Mouse (Mus musculus) lung, embryonic 15.5 days (tissue): ENCODE results near the gene Kcmf1. TPM values are rescaled to one million over a fixed set of nuclear protein-coding genes. Genes with fewer than 3 reads are reported as not detected.

Source experiments
- ATAC-seq: fragments of 200-750 bp; cut with Nextera tagmentation; 2 replicates; pipeline ENCODE4 v1.8.0; 2017; ENCODE audit warnings: moderate number of reproducible peaks, borderline replicate concordance; ENCODE audit not compliant: low FRiP score, low TSS enrichment; ENCODE audit errors: extremely low read depth
- H3K27ac ChIP-seq: fragments of 300-500 bp; sonication (generic); 2 replicates; pipeline ENCODE4 v1.5.1; 2015; ENCODE audit warnings: moderate library complexity, mild to moderate bottlenecking, inconsistent platforms
- H3K27me3 ChIP-seq: fragments of 300-500 bp; sonication (generic); 2 replicates; pipeline ENCODE4 v1.6.1; 2015; ENCODE audit warnings: inconsistent platforms
- H3K36me3 ChIP-seq: fragments of 300-500 bp; sonication (generic); 2 replicates; pipeline ENCODE4 v1.6.1; 2015; ENCODE audit warnings: inconsistent platforms
- H3K4me1 ChIP-seq: fragments of 300-500 bp; sonication (generic); 2 replicates; pipeline ENCODE4 v1.6.1; 2015; ENCODE audit warnings: inconsistent platforms
- H3K4me2 ChIP-seq: fragments of 300-500 bp; sonication (generic); 2 replicates; pipeline ENCODE4 v1.6.1; 2015; ENCODE audit warnings: inconsistent platforms, mild to moderate bottlenecking, moderate library complexity
- H3K4me3 ChIP-seq: fragments of 300-500 bp; sonication (generic); 2 replicates; pipeline ENCODE4 v1.5.1; 2015; ENCODE audit warnings: mild to moderate bottlenecking, inconsistent platforms
- H3K9ac ChIP-seq: fragments of 300-500 bp; sonication (generic); 2 replicates; pipeline ENCODE4 v1.6.1; 2015; ENCODE audit warnings: inconsistent platforms
- H3K9me3 ChIP-seq: fragments of 300-500 bp; sonication (generic); 2 replicates; pipeline ENCODE4 v1.6.1; 2016; ENCODE audit warnings: inconsistent platforms
- WGBS: fragments of 180-500 bp; shearing (Covaris S2); methylation state at CpG from one replicate; pipeline ENCODE4 v1.1.7; 2015; 5-methylcytosine and 5-hydroxymethylcytosine counted together
- polyA plus RNA-seq: library from polyadenylated mRNA; unstranded; fragments of >200 nt; fragmentation: Nextera tagmentation; extraction: Ambion mirVana; gene quantifications from 2 replicates; pipeline ENCODE4 v1.2.1, GENCODE M21; 2015

The Kcmf1 gene
- polyA plus RNA-seq, 1 experiment from 2014 or later: 45.9 TPM

DNA sequence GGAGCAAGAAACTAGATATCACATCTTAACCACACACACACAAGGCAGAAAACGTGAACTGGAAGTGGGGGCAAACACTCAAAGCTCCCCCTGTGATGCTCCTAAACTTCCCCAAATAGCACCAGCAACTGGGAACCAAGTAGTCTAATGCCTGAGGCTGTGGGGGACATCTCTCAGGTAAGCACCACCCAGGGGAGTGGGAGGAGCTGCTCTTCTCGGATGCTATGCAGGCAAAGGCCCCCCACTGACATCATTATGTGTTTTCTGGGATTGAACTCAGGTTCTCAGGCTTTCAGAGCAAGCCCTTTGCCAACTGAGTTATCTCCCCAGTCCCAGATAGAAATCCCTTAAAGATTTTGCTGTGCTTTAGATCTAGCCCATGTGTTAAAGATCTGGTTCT, 99.1 kb downstream of the Kcmf1 start:
- Histone ChIP-seq H3K4me3 (no peak overlapping the region), H3K9me3 (no peaks in the 10 kb centered on the region), H3K27me3 (no peaks in the 10 kb centered on the region), H3K4me2 (no peak overlapping the region), H3K27ac (no peak overlapping the region), H3K4me1 (no peaks in the 10 kb centered on the region), H3K36me3 (no peaks in the 10 kb centered on the region), H3K9ac (no peak overlapping the region)
- WGBS: 47% methylated on average over 2 of the region's 2 CpGs
- ATAC-seq: no peak

DNA sequence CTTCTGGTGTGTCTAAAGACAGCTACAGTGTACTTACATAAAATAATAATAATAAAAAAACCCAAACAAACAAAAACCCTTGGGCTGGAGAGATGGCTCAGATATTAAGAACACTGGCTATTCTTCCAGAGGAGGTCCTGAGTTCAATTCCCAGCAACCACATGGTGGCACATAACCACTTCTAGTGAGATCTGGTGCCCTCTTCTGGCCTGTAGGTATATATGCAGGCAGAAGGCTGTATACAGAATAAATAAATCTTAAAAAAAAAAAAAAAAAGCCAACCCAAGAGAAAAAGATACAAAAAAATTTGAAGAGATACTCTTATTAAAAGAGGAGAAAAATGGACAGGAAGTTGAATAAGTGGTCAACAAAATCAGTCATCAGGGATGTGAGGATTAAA, 102.0 kb downstream of the Kcmf1 start:
- Histone ChIP-seq H3K27me3 (no peaks in the 10 kb centered on the region), H3K27ac (no peak overlapping the region), H3K9me3 (no peaks in the 10 kb centered on the region), H3K9ac (no peak overlapping the region), H3K36me3 (no peaks in the 10 kb centered on the region), H3K4me1 (no peaks in the 10 kb centered on the region), H3K4me2 (no peak overlapping the region), H3K4me3 (no peak overlapping the region)
- no peak for ATAC-seq

DNA sequence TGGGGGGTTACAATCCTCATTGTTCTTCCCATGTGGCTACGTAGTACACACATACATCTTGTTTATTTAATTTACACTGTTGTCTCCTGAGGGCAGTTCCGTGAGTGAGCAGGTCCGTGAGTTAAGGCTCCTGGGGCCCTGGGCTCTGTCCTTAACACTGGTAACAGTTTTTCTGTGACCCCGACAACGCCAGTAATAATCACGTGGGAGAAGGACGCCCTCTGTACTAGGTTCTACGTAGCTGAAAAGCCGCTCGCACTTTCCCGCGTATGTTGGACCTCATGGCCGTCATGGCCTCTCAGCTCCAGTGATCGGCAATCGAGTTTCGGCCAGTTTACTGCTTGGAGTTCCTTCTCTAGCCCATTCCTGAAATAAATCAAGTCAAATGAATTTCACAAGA, 104.3 kb downstream of the Kcmf1 start:
- WGBS: 50% methylated on average over 16 of the region's 16 CpGs
- no peak for ATAC-seq
- Histone ChIP-seq H3K4me2 (no peak overlapping the region; the same call in 1 of the 2 replicates), H3K36me3 (no peaks in the 10 kb centered on the region), H3K4me3 (no peak overlapping the region), H3K4me1 (no peaks in the 10 kb centered on the region), H3K27ac (no peak overlapping the region), H3K27me3 (no peaks in the 10 kb centered on the region), H3K9ac (no peak overlapping the region), H3K9me3 (no peaks in the 10 kb centered on the region)

DNA sequence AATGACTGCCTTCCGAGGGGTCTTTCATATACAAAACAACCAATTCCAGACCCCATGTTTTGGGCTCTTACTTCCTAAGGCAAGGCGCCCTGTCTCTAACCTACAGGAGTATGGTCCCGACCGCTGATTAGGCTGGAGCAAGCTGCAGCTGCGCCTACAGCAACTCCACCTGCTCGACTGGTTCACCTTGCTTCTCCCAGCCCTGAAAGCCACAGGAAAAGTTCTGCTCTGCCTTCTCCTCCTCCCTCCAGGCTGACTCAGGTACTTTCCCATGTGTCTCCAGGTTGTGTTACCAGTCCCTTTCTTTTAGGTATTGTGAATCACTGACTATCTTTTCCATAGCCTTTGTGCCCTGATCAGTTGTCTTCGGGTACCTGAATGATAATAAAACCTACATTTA, 104.9 kb downstream of the Kcmf1 start:
- Histone ChIP-seq H3K9ac (no peak overlapping the region), H3K4me2 (no peak overlapping the region), H3K4me1 (no peaks in the 10 kb centered on the region), H3K9me3 (no peaks in the 10 kb centered on the region), H3K27ac (no peak overlapping the region), H3K36me3 (no peaks in the 10 kb centered on the region), H3K27me3 (no peaks in the 10 kb centered on the region), H3K4me3 (no peak overlapping the region)
- ATAC-seq: no peak
- 37% methylated on average over 7 of the region's 7 CpGs for WGBS

DNA sequence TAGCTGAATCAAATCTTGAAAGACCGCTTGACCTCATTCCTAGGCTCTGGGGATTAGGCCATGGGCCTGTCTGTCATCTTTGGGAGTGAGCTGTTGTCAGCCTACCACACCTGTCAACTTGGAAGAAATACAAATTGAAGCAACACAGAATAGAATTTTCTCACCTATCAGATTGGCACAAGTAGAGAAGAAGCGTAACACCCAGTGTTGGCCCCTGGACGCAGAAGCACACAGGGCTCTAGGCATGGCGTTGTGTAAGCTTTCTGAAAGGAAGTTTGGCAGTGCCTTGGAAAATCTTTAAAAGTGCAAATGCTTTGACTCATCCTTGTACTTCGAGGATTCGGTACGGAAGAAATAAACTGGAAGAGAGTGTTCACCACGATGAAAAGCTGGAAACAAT, 107.1 kb downstream of the Kcmf1 start:
- H3K27ac ChIP-seq: no peak overlapping the region
- no peaks in the 10 kb centered on the region for H3K9me3 ChIP-seq
- no peak overlapping the region for H3K4me3 ChIP-seq
- H3K9ac ChIP-seq: no peak overlapping the region
- no peak overlapping the region for H3K4me2 ChIP-seq
- H3K36me3 ChIP-seq: no peaks in the 10 kb centered on the region
- peaks cover 4% of the 10 kb centered on the region for H3K4me1 ChIP-seq
- no peak for ATAC-seq
- no peaks in the 10 kb centered on the region for H3K27me3 ChIP-seq
- 90% methylated on average over 8 of the region's 8 CpGs for WGBS

Other genes starting within 250 kb of the Kcmf1 start
- 31.5 and 33.8 TPM in 2 replicates for gene Tcf7l1, start 110.7 kb downstream of the Kcmf1 start, polyA plus RNA-seq
- 2,229 and 2,599 TPM in 2 replicates for gene Tmsb10, start 58.8 kb upstream of the Kcmf1 start, polyA plus RNA-seq